Mouse (Mus musculus) left cerebral cortex, adult 2 months (tissue): Measurements from ENCODE around the gene Rere. TPM values are rescaled to one million over a fixed set of nuclear protein-coding genes. Genes with fewer than 3 reads are reported as not detected.
A peak's percentile ranks its signal among the peaks of the same experiment; 100 is the strongest.
"Not testable (repeated sequence)": the region's sequence is repeated elsewhere in the genome, so short reads cannot be mapped to it uniquely, and the experiment has no call there.

Source experiments
- DNase-seq, 2 experiments: peaks; one replicate each; pipeline ENCODE4 v3.0.0; 2021 to 2022; ENCODE audit warnings: low spot score in 2 of 2, mixed read lengths in 1 of 2; ENCODE audit errors: extremely low spot score in 1 of 2
- H3K27ac ChIP-seq: fragments of 200-600 bp; 2 replicates; pipeline ENCODE4 v1.8.1; 2022
- H3K4me3 ChIP-seq: fragments of 200-600 bp; 2 replicates; pipeline ENCODE4 v1.8.1; 2022
- CTCF ChIP-seq: fragments of 200-600 bp; IDR thresholded peaks from 2 replicates; pipeline ENCODE4 v1.8.1; 2022; ENCODE audit warnings: antibody characterized with exemption, mild to moderate bottlenecking, moderate library complexity
- intact Hi-C: fragments of 180-260 bp; cut with DNase I; formaldehyde crosslinking; loops from one replicate; pipeline ENCODE4 v1.15.1; 2025
- total RNA-seq, 2 experiments: library from RNA; stranded (reverse); gene quantifications; 2 replicates each; pipeline ENCODE4 v1.2.3; 2021

Gene Rere
- total RNA-seq, 2 experiments from 2014 or later = 113 to 125 TPM

- no peak for TF ChIP-seq CTCF
- intact Hi-C loops = no loop called here
- Histone ChIP-seq H3K27ac (no peak overlapping the region), H3K4me3 (no peak overlapping the region)
- DNase-seq = no peak
Measured at GRCm38 (mm10) chr4:150272725-150273124, 8.7 kb upstream of the Rere start.

GRCm38 (mm10) chr4:150275531-150275930 is 5.9 kb upstream of the Rere start:
- intact Hi-C loops = no loop called here
- DNase-seq = no peak
- Histone ChIP-seq H3K4me3 (no peak overlapping the region), H3K27ac (no peak overlapping the region)
- TF ChIP-seq CTCF = no peak

GRCm38 (mm10) chr4:150279336-150279735 is 2.1 kb upstream of the Rere start:
- DNase-seq, intact Hi-C loops, H3K4me3 ChIP-seq, H3K27ac ChIP-seq: not testable (repeated sequence)

GRCm38 (mm10) chr4:150280002-150280401 is 1.4 kb upstream of the Rere start:
- intact Hi-C loops = loop anchor here (5.0 kb wide), 1 partner anchor 57 kb away; no protein-coding TSS in a partner anchor
- DNase-seq = no peak
- no peak overlapping the region for H3K27ac ChIP-seq
- no peak overlapping the region for H3K4me3 ChIP-seq
- TF ChIP-seq CTCF = no peak

GRCm38 (mm10) chr4:150280459-150280858 is 987 bp upstream of the Rere start:
- intact Hi-C loops = loop anchor here (5.0 kb wide), 1 partner anchor 57 kb away; no protein-coding TSS in a partner anchor
- peak overlapping the region; percentile 87 for H3K4me3 ChIP-seq
- peak overlapping the region; percentile 97; the same call in 1 of the 2 replicates for H3K27ac ChIP-seq
- no peak for TF ChIP-seq CTCF
- DNase-seq = no peak

GRCm38 (mm10) chr4:150281891-150282630 is 615 bp downstream of the Rere start:
- TF ChIP-seq CTCF = no peak
- intact Hi-C loops = loop anchor here (5.0 kb wide), 1 partner anchor 55 kb away; no protein-coding TSS in a partner anchor
- DNase-seq = peak; percentile 37 to 44
- H3K27ac ChIP-seq = peak overlapping the region; percentile 95
- H3K4me3 ChIP-seq = peak overlapping the region; percentile 87

- no peak for DNase-seq
- peak overlapping the region; percentile 87 for H3K4me3 ChIP-seq
- H3K27ac ChIP-seq = peak overlapping the region; percentile 95
- no peak for TF ChIP-seq CTCF
- intact Hi-C loops = loop anchor here (5.0 kb wide), 1 partner anchor 55 kb away; no protein-coding TSS in a partner anchor
Measured at GRCm38 (mm10) chr4:150282631-150283334, 1.3 kb downstream of the Rere start.

- intact Hi-C loops = loop anchor here (5.0 kb wide), 1 partner anchor 54 kb away; no protein-coding TSS in a partner anchor
- TF ChIP-seq CTCF = no peak
- H3K27ac ChIP-seq = peak overlapping the region; percentile 57
- peak overlapping the region; percentile 87 for H3K4me3 ChIP-seq
- DNase-seq = no peak
Measured at GRCm38 (mm10) chr4:150283335-150283638, 1.8 kb downstream of the Rere start.

GRCm38 (mm10) chr4:150283993-150284392 is 2.5 kb downstream of the Rere start:
- Histone ChIP-seq H3K4me3 (0 out of 2 replicates have a peak overlapping the region, but pooled peaks have one; percentile 13), H3K27ac (no peak overlapping the region)
- intact Hi-C loops = loop anchor here (5.0 kb wide), 1 partner anchor 53 kb away; no protein-coding TSS in a partner anchor
- no peak for DNase-seq
- peak; percentile 29 for TF ChIP-seq CTCF

- Histone ChIP-seq H3K27ac (no peak overlapping the region), H3K4me3 (no peak overlapping the region)
- intact Hi-C loops = no loop called here
- DNase-seq = no peak
- no peak for TF ChIP-seq CTCF
Measured at GRCm38 (mm10) chr4:150286980-150287379, 5.5 kb downstream of the Rere start.

GRCm38 (mm10) chr4:150287463-150287862 is 6.0 kb downstream of the Rere start:
- H3K27ac ChIP-seq, H3K4me3 ChIP-seq, intact Hi-C loops, DNase-seq: not testable (repeated sequence)

- peak; percentile 23 for TF ChIP-seq CTCF
- no peak for DNase-seq
- Histone ChIP-seq H3K4me3 (no peak overlapping the region), H3K27ac (no peak overlapping the region)
- intact Hi-C loops = no loop called here
Measured at GRCm38 (mm10) chr4:150291900-150292299, 10.5 kb downstream of the Rere start.
